Mouse (Mus musculus) ES-E14 (cell line): ENCODE measurements at regions not wholly inside any gene's neighbourhood (a gene's known extent, or its start where the extent isn't known, plus 50 kb on each side); places are given as distances from the start of the nearest gene placed in this dataset.

ENCODE experiments used
- DNase-seq: peaks from one replicate; pipeline ENCODE4 v3.0.0-alpha.2; 2013; ENCODE audit warnings: low read depth, low spot score
- H3K27ac ChIP-seq: 2 replicates; pipeline ENCODE4 v1.5.1; 2012; ENCODE audit warnings: low read depth, mild to moderate bottlenecking, low read length, moderate library complexity, mixed read lengths; ENCODE audit not compliant: poor library complexity, insufficient read depth, severe bottlenecking
- H3K36me3 ChIP-seq: 2 replicates; pipeline ENCODE4 v1.6.1; 2012; ENCODE audit warnings: mild to moderate bottlenecking, low read length, moderate library complexity, mixed read lengths; ENCODE audit not compliant: control insufficient read depth, poor library complexity, insufficient read depth, severe bottlenecking
- H3K4me1 ChIP-seq, 2 experiments: fragments of 150-350 bp in 1 of 2; sonication (generic) in 1 of 2; 2 replicates each; pipeline ENCODE4 v1.6.1; 2012; ENCODE audit warnings: low read length in 2 of 2, mild to moderate bottlenecking in 1 of 2, mixed read lengths in 1 of 2; ENCODE audit not compliant: control insufficient read depth in 2 of 2, insufficient read depth in 2 of 2, poor library complexity in 1 of 2
- H3K4me3 ChIP-seq, 2 experiments: fragments of 150-350 bp in 1 of 2; sonication (generic) in 1 of 2; 2 replicates each; pipeline ENCODE4 v1.5.1; 2012; ENCODE audit warnings: low read length in 2 of 2, low read depth in 1 of 2, mild to moderate bottlenecking in 1 of 2, mixed read lengths in 1 of 2; ENCODE audit not compliant: insufficient read depth in 1 of 2, poor library complexity in 1 of 2, severe bottlenecking in 1 of 2
- H3K9ac ChIP-seq: 2 replicates; pipeline ENCODE4 v1.6.1; 2012; ENCODE audit warnings: low read depth, mild to moderate bottlenecking, low read length, mixed read lengths; ENCODE audit not compliant: poor library complexity, insufficient read depth, severe bottlenecking
- H3K9me3 ChIP-seq: fragments of 150-350 bp; sonication (generic); 2 replicates; pipeline ENCODE4 v1.6.1; 2012; ENCODE audit warnings: low read depth, mild to moderate bottlenecking, low read length; ENCODE audit not compliant: control insufficient read depth, insufficient read depth
- CHD2 ChIP-seq: IDR thresholded peaks from 2 replicates; pipeline ENCODE4 v1.6.1; 2014; ENCODE audit warnings: mild to moderate bottlenecking, low read depth, low read length, inconsistent platforms
- HCFC1 ChIP-seq: IDR thresholded peaks from 2 replicates; pipeline ENCODE4 v1.6.1; 2012; ENCODE audit warnings: low read length, inconsistent platforms, borderline replicate concordance; ENCODE audit not compliant: insufficient read depth
- MAFK ChIP-seq: IDR thresholded peaks from 2 replicates; pipeline ENCODE4 v1.6.1; 2014; ENCODE audit warnings: mild to moderate bottlenecking, low read depth, low read length, inconsistent platforms; ENCODE audit not compliant: insufficient read depth
- ZC3H11A ChIP-seq: IDR thresholded peaks from 2 replicates; pipeline ENCODE4 v1.6.1; 2012; ENCODE audit warnings: low read depth, mild to moderate bottlenecking, inconsistent platforms, low read length, borderline replicate concordance
- ZNF384 ChIP-seq: IDR thresholded peaks from 2 replicates; pipeline ENCODE4 v1.6.1; 2012; ENCODE audit warnings: low read depth, low read length, inconsistent platforms
- in situ Hi-C, 2 experiments: fragments of 600-800 bp; cut with MboI; formaldehyde crosslinking; loops; one replicate each; pipeline ENCODE4 v1.15.1; 2025; ENCODE audit warnings: low sequenced_read_pairs in 2 of 2, inconsistent platforms in 1 of 2; ENCODE audit not compliant: unreplicated experiment in 2 of 2

GRCm38 (mm10) chr3:130935302-130935925 lies 174.9 kb upstream of the Lef1 start:
- TF ChIP-seq MAFK, result no peak
- TF ChIP-seq HCFC1, result no peak
- TF ChIP-seq ZC3H11A, result no peak
- TF ChIP-seq CHD2, result no peak
- TF ChIP-seq ZNF384, result no peak
- Histone ChIP-seq H3K9ac (no peak overlapping the region), H3K9me3 (no peaks in the 10 kb centered on the region), H3K4me1 (no peaks in the 10 kb centered on the region), H3K4me3 (no peak overlapping the region), H3K36me3 (no peaks in the 10 kb centered on the region), H3K27ac (no peak overlapping the region)
- DNase-seq, result no peak
- in situ Hi-C loops, result no loop called here

GRCm38 (mm10) chr3:130932723-130933122 lies 177.5 kb upstream of the Lef1 start:
- in situ Hi-C loops, result no loop called here
- TF ChIP-seq ZC3H11A, result no peak
- no peak for TF ChIP-seq MAFK
- no peak for TF ChIP-seq ZNF384
- TF ChIP-seq CHD2, result no peak
- no peak for DNase-seq
- no peaks in the 10 kb centered on the region for H3K4me1 ChIP-seq
- H3K27ac ChIP-seq, result no peak overlapping the region
- H3K9ac ChIP-seq, result no peak overlapping the region
- no peak overlapping the region for H3K4me3 ChIP-seq
- H3K9me3 ChIP-seq, result no peaks in the 10 kb centered on the region
- H3K36me3 ChIP-seq, result no peaks in the 10 kb centered on the region

DNA sequence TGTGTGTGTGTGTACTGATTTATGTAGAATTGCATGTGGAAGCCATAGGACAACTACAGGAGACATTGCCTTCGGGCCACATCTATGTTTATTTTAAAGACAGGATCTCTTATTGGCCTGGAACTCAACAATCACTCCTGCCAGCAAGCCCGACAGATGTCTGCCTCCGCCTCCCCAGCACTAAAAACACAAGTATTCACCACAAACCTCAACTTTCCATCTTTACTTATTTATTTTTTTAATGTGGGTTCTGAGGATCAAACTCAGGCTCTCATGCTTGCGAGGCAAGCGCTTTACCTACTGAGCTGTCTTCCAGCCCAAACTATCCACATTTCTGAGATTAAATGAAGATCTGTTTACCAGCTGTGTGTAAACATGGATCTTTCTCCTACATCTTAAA lies 178.0 kb upstream of the Lef1 start:
- DNase-seq, result no peak

GRCm38 (mm10) chr3:130925000-130925399 lies 185.3 kb upstream of the Lef1 start:
- H3K4me3 ChIP-seq, result no peak overlapping the region
- no peak for DNase-seq
- no peaks in the 10 kb centered on the region for H3K4me1 ChIP-seq
- TF ChIP-seq HCFC1 (no peak), ZNF384 (no peak), ZC3H11A (no peak), CHD2 (no peak)
- in situ Hi-C loops, result no loop called here
- H3K36me3 ChIP-seq, result no peaks in the 10 kb centered on the region; the same call in 1 of the 2 replicates
- H3K9me3 ChIP-seq, result no peaks in the 10 kb centered on the region
- H3K9ac ChIP-seq, result no peak overlapping the region
- H3K27ac ChIP-seq, result no peak overlapping the region

More for the DNA sequence above, 178.0 kb upstream of the Lef1 start:
- H3K36me3 ChIP-seq, result no peaks in the 10 kb centered on the region
- H3K9me3 ChIP-seq, result no peaks in the 10 kb centered on the region
- no peak overlapping the region for H3K27ac ChIP-seq
- TF ChIP-seq ZC3H11A (no peak), ZNF384 (no peak), MAFK (no peak), CHD2 (no peak), HCFC1 (no peak)
- H3K4me1 ChIP-seq, result no peaks in the 10 kb centered on the region
- H3K4me3 ChIP-seq, result no peak overlapping the region
- in situ Hi-C loops, result no loop called here
- H3K9ac ChIP-seq, result no peak overlapping the region

GRCm38 (mm10) chr3:130923615-130923958 lies 186.7 kb upstream of the Lef1 start:
- no peak overlapping the region for H3K4me3 ChIP-seq
- H3K9ac ChIP-seq, result no peak overlapping the region
- H3K4me1 ChIP-seq, result no peaks in the 10 kb centered on the region
- DNase-seq, result no peak
- H3K27ac ChIP-seq, result no peak overlapping the region
- in situ Hi-C loops, result no loop called here
- TF ChIP-seq CHD2, result no peak
- TF ChIP-seq HCFC1, result no peak
- TF ChIP-seq ZC3H11A, result no peak
- TF ChIP-seq MAFK, result no peak
- TF ChIP-seq ZNF384, result no peak
- no peaks in the 10 kb centered on the region for H3K9me3 ChIP-seq
- H3K36me3 ChIP-seq, result no peaks in the 10 kb centered on the region; the same call in 1 of the 2 replicates
